Mouse (Mus musculus): Measurements from ENCODE around the gene Ampd1. TPM values are rescaled to one million over a fixed set of nuclear protein-coding genes. Genes with fewer than 3 reads are reported as not detected.

Ampd1 gene
- total RNA-seq, 2 experiments from 2014 or later = not detected

- no peak for DNase-seq
These were observed 75.1 kb downstream of the Ampd1 start for GRCm38 (mm10) chr3:103148941-103149340.

Other genes starting within 250 kb of the Ampd1 start
- under 1 TPM in 1 of 2 experiments, not detected in 1; 0.25 TPM for gene Sycp1, start 137.9 kb upstream of the Ampd1 start, total RNA-seq (2021)
- gene Nr1h5, start 109.9 kb upstream of the Ampd1 start, total RNA-seq (2021) = not detected
- gene Sike1, start 78.3 kb upstream of the Ampd1 start, total RNA-seq (2021) = 10 to 100 TPM; 63.3 to 63.8 TPM
- 100 to 1,000 TPM; 557 to 574 TPM for gene Csde1, start 53.6 kb upstream of the Ampd1 start, total RNA-seq (2021)
- gene Nras, start 15.7 kb upstream of the Ampd1 start, total RNA-seq (2021) = 10 to 100 TPM; 44.3 to 46.7 TPM
- gene Dennd2c, start 28.6 kb downstream of the Ampd1 start, total RNA-seq (2021) = 1 to 10 TPM; 1.2 to 1.6 TPM
- gene Bcas2, start 97.6 kb downstream of the Ampd1 start, total RNA-seq (2021) = 10 to 100 TPM; 48.8 to 51.3 TPM
- gene Trim33, start 205.3 kb downstream of the Ampd1 start, total RNA-seq (2021) = 10 to 100 TPM; 14.2 to 17.2 TPM